Mouse (Mus musculus) forebrain, embryonic 10.5 days (tissue): ENCODE measurements around the gene Stkld1. TPM values are rescaled to one million over a fixed set of nuclear protein-coding genes. Genes with fewer than 3 reads are reported as not detected.
A peak's percentile ranks its signal among the peaks of the same experiment; 100 is the strongest.

Source experiments
- DNase-seq: peaks from one replicate; pipeline ENCODE4 v3.0.0-alpha.2; 2017; ENCODE audit warnings: low spot score; ENCODE audit errors: extremely low spot score
- H3K27ac ChIP-seq: fragments of 300-500 bp; sonication (generic); 2 replicates; pipeline ENCODE4 v1.5.1; 2016; ENCODE audit warnings: mild to moderate bottlenecking
- H3K27me3 ChIP-seq: fragments of 300-500 bp; sonication (generic); 2 replicates; pipeline ENCODE4 v1.6.1; 2016; ENCODE audit warnings: mild to moderate bottlenecking; ENCODE audit not compliant: poor library complexity, severe bottlenecking
- H3K36me3 ChIP-seq: fragments of 300-500 bp; sonication (generic); replicated peaks from 2 replicates; pipeline ENCODE4 v1.6.1; 2016; ENCODE audit warnings: mild to moderate bottlenecking, moderate library complexity
- H3K4me1 ChIP-seq: fragments of 300-500 bp; sonication (generic); 2 replicates; pipeline ENCODE4 v1.6.1; 2016
- H3K4me3 ChIP-seq: fragments of 300-500 bp; sonication (generic); 2 replicates; pipeline ENCODE4 v1.5.1; 2016; ENCODE audit warnings: mild to moderate bottlenecking, moderate library complexity
- H3K9me3 ChIP-seq: fragments of 300-500 bp; sonication (generic); 2 replicates; pipeline ENCODE4 v1.6.1; 2016; ENCODE audit warnings: mild to moderate bottlenecking, moderate library complexity
- WGBS: fragments of 180-500 bp; shearing (Covaris S2); methylation state at CpG from one replicate; pipeline ENCODE4 v1.1.7; 2016; 5-methylcytosine and 5-hydroxymethylcytosine counted together
- polyA plus RNA-seq: library from polyadenylated mRNA; unstranded; fragments of >200 nt; fragmentation: Nextera tagmentation; extraction: Ambion mirVana; gene quantifications from 2 replicates; pipeline ENCODE4 v1.2.1, GENCODE M21; 2016

Stkld1 gene
- polyA plus RNA-seq, 1 experiment from 2014 or later: 0.09 TPM

- 90% methylated on average over 9 of the region's 9 CpGs for WGBS
- H3K36me3 ChIP-seq: peaks cover 98% of the 10 kb centered on the region
- H3K4me3 ChIP-seq: no peak overlapping the region
- no peaks in the 10 kb centered on the region for H3K9me3 ChIP-seq
- H3K4me1 ChIP-seq: peaks cover 15% of the 10 kb centered on the region
- DNase-seq: no peak
- no peak overlapping the region for H3K27ac ChIP-seq
- H3K27me3 ChIP-seq: no peaks in the 10 kb centered on the region
These were observed 12.1 kb upstream of the Stkld1 start for GRCm38 (mm10) chr2:26921784-26922183.

GRCm38 (mm10) chr2:26927745-26928476 lies 5.9 kb upstream of the Stkld1 start:
- no peaks in the 10 kb centered on the region for H3K9me3 ChIP-seq
- H3K27ac ChIP-seq: no peak overlapping the region
- WGBS: 86% methylated on average over 6 of the region's 6 CpGs
- no peaks in the 10 kb centered on the region for H3K27me3 ChIP-seq
- H3K4me3 ChIP-seq: no peak overlapping the region
- no peak for DNase-seq
- peaks cover 90% of the 10 kb centered on the region for H3K36me3 ChIP-seq
- H3K4me1 ChIP-seq: peaks cover 27% of the 10 kb centered on the region

GRCm38 (mm10) chr2:26930390-26930789 lies 3.5 kb upstream of the Stkld1 start:
- H3K4me1 ChIP-seq: peaks cover 37% of the 10 kb centered on the region
- H3K36me3 ChIP-seq: peaks cover 65% of the 10 kb centered on the region
- peak; percentile 58 for DNase-seq
- H3K27ac ChIP-seq: no peak overlapping the region
- WGBS: 60% methylated on average over 1 of the region's 1 CpGs
- peak overlapping the region; percentile 6 for H3K4me3 ChIP-seq
- H3K27me3 ChIP-seq: no peaks in the 10 kb centered on the region
- no peaks in the 10 kb centered on the region for H3K9me3 ChIP-seq

GRCm38 (mm10) chr2:26932473-26933303 lies 1.2 kb upstream of the Stkld1 start:
- WGBS: 3% methylated on average over 49 of the region's 49 CpGs
- H3K4me3 ChIP-seq: peak overlapping the region; percentile 80
- peaks cover 42% of the 10 kb centered on the region for H3K36me3 ChIP-seq
- peaks cover 37% of the 10 kb centered on the region for H3K4me1 ChIP-seq
- H3K27ac ChIP-seq: peak overlapping the region; percentile 96
- no peak for DNase-seq
- no peaks in the 10 kb centered on the region for H3K27me3 ChIP-seq
- no peaks in the 10 kb centered on the region for H3K9me3 ChIP-seq

GRCm38 (mm10) chr2:26935286-26935685 lies 1.4 kb downstream of the Stkld1 start:
- 98% methylated on average over 2 of the region's 2 CpGs for WGBS
- DNase-seq: no peak
- Histone ChIP-seq H3K4me3 (no peak overlapping the region), H3K27me3 (no peaks in the 10 kb centered on the region), H3K9me3 (no peaks in the 10 kb centered on the region), H3K27ac (no peak overlapping the region), H3K36me3 (peaks cover 16% of the 10 kb centered on the region), H3K4me1 (peaks cover 36% of the 10 kb centered on the region)

GRCm38 (mm10) chr2:26936425-26936824 lies 2.6 kb downstream of the Stkld1 start:
- H3K4me1 ChIP-seq: peaks cover 25% of the 10 kb centered on the region
- H3K36me3 ChIP-seq: peaks cover 5% of the 10 kb centered on the region
- no peak overlapping the region for H3K27ac ChIP-seq
- no peaks in the 10 kb centered on the region for H3K27me3 ChIP-seq
- no peaks in the 10 kb centered on the region for H3K9me3 ChIP-seq
- no peak overlapping the region for H3K4me3 ChIP-seq
- DNase-seq: no peak
- WGBS: 77% methylated on average over 1 of the region's 1 CpGs

- no peak for DNase-seq
- Histone ChIP-seq H3K27ac (no peak overlapping the region), H3K4me3 (no peak overlapping the region), H3K27me3 (no peaks in the 10 kb centered on the region), H3K36me3 (no peaks in the 10 kb centered on the region), H3K4me1 (no peaks in the 10 kb centered on the region), H3K9me3 (no peaks in the 10 kb centered on the region)
- 46% methylated on average over 5 of the region's 5 CpGs for WGBS
These were observed 7.7 kb downstream of the Stkld1 start for GRCm38 (mm10) chr2:26941539-26941938.

GRCm38 (mm10) chr2:26943253-26943652 lies 9.4 kb downstream of the Stkld1 start:
- Histone ChIP-seq H3K9me3 (no peaks in the 10 kb centered on the region), H3K36me3 (0 out of 2 replicates have a peak, but pooled peaks cover 4% of the 10 kb centered on the region), H3K4me3 (no peak overlapping the region), H3K27ac (no peak overlapping the region), H3K4me1 (no peaks in the 10 kb centered on the region), H3K27me3 (no peaks in the 10 kb centered on the region)
- WGBS: 81% methylated on average over 3 of the region's 3 CpGs
- DNase-seq: no peak

GRCm38 (mm10) chr2:26950411-26950810 lies 16.6 kb downstream of the Stkld1 start:
- Histone ChIP-seq H3K4me1 (no peaks in the 10 kb centered on the region), H3K27me3 (no peaks in the 10 kb centered on the region), H3K4me3 (no peak overlapping the region), H3K27ac (no peak overlapping the region), H3K36me3 (peaks cover 73% of the 10 kb centered on the region), H3K9me3 (no peaks in the 10 kb centered on the region)
- no peak for DNase-seq
- 95% methylated on average over 2 of the region's 2 CpGs for WGBS

- H3K36me3 ChIP-seq: peaks cover 83% of the 10 kb centered on the region
- H3K4me3 ChIP-seq: no peak overlapping the region
- whole genome bisulfite sequencing: 91% methylated on average over 8 of the region's 8 CpGs
- H3K27ac ChIP-seq: no peak overlapping the region
- no peaks in the 10 kb centered on the region for H3K27me3 ChIP-seq
- H3K4me1 ChIP-seq: no peaks in the 10 kb centered on the region
- no peak for DNase-seq
- H3K9me3 ChIP-seq: no peaks in the 10 kb centered on the region
These were observed 17.6 kb downstream of the Stkld1 start for GRCm38 (mm10) chr2:26951346-26951905.

- WGBS: 96% methylated on average over 4 of the region's 4 CpGs
- H3K27ac ChIP-seq: no peak overlapping the region
- no peaks in the 10 kb centered on the region for H3K4me1 ChIP-seq
- H3K4me3 ChIP-seq: no peak overlapping the region
- H3K9me3 ChIP-seq: no peaks in the 10 kb centered on the region
- DNase-seq: no peak
- H3K27me3 ChIP-seq: no peaks in the 10 kb centered on the region
- peaks cover 87% of the 10 kb centered on the region for H3K36me3 ChIP-seq
These were observed 18.3 kb downstream of the Stkld1 start for GRCm38 (mm10) chr2:26952193-26952592.

GRCm38 (mm10) chr2:26952866-26953265 lies 19.0 kb downstream of the Stkld1 start:
- 93% methylated on average over 8 of the region's 8 CpGs for WGBS

More at GRCm38 (mm10) chr2:26952866-26953265, 19.0 kb downstream of the Stkld1 start:
- Histone ChIP-seq H3K4me3 (no peak overlapping the region), H3K27me3 (no peaks in the 10 kb centered on the region), H3K9me3 (no peaks in the 10 kb centered on the region), H3K4me1 (no peaks in the 10 kb centered on the region), H3K27ac (no peak overlapping the region), H3K36me3 (peaks cover 93% of the 10 kb centered on the region)
- DNase-seq: no peak
